Mouse (Mus musculus) lung, postnatal 0 days (tissue): ENCODE results near the gene Tmem252.

ENCODE experiments used
- CTCF ChIP-seq: IDR thresholded peaks from 2 replicates; pipeline ENCODE4 v1.5.1; 2016; ENCODE audit warnings: antibody characterized with exemption, mild to moderate bottlenecking
- EP300 ChIP-seq: IDR thresholded peaks from 2 replicates; pipeline ENCODE4 v1.6.1; 2016; ENCODE audit warnings: antibody characterized with exemption, mild to moderate bottlenecking, control low read depth

- TF ChIP-seq CTCF (no peak), EP300 (no peak)
Observed at GRCm38 (mm10) chr19:24671571-24671970, 2.2 kb upstream of the Tmem252 start.
